In the genomic region with DNA sequence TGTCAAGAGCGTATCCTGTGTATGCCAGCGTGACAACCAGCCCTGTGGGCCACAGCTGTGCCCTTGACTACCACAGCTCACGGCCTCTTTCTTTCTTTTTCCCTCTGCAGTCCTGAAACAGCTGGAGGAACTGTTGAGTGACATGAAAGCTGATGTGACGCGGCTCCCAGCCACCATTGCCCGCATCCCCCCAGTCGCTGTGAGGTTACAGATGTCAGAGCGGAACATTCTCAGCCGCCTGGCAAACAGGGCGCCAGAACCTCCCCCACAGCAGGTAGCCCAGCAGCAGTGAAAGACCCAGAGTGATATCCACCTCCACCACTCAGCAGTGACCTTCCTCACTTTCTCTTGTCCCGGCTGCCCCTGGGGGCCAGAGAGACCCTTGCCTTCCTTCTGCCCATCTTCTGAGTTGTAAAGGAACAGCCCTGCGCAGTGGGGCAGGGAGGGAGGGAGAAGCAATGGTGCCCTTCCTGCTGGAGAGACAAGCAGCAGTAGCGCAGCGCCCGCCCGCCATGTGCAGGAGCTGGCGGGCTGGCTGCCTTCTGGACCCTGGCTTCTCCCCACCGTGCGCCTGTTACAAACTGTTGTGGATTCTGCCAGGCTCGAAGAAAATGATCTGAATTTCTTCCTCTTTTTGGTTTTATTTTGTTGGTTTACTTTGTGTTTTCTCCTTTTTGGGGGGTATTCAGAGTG, we compare ENCODE assay signal across 1 mouse cellular context.
TF ChIP-seq lines count a peak whose summit lies in the region.

No protein-coding gene starts in this region.

TF ChIP-seq in ES-E14, 5 proteins besides CTCF, POLR2A, EP300 and RAD21:
- TF ChIP-seq ZNF384 (IDR thresholded peaks at IDR 0.05; ENCODE audit: low read depth, low read length): no peak
- TF ChIP-seq HCFC1 (IDR thresholded peaks at IDR 0.05; ENCODE audit: borderline replicate concordance, insufficient read depth, low read length): no peak
- no peak for TF ChIP-seq CHD2 (IDR thresholded peaks at IDR 0.05; ENCODE audit: low read depth, low read length)
- TF ChIP-seq MAFK (IDR thresholded peaks at IDR 0.05; ENCODE audit: insufficient read depth, low read depth, low read length): no peak
- no peak for TF ChIP-seq ZC3H11A (IDR thresholded peaks at IDR 0.05; ENCODE audit: borderline replicate concordance, low read depth, low read length)
